ENCODE assay signal across 28 mouse cellular contexts in the genomic region with DNA sequence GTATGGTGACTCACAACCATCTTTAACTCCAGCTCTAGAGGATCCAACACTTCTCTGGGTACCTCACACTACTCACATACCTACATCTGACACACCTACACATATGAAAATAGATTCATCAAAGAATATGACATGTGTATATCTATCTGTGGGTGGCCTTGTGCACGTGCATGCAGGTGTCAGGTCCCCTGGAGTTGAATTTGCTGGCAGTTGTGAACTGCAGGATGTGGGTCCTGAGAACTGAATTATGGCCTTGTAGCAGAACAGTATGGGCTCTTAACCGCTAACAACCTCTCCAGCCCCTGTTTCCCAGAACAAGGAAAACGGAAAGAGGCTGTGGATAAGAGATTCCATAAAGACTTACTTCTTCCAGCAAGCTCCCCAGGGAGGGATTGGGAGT. TPM values are rescaled to one million over a fixed set of nuclear protein-coding genes. Genes with fewer than 3 reads are reported as not detected.
DNase-seq lines count a peak whose midpoint lies in the region; ATAC-seq and TF ChIP-seq lines count a peak whose summit lies in the region.
"Had no signal": no experiment of that assay in that cellular context is flagged by ENCODE, and none has a peak within 500 bp of the region (broad histone marks: within the 10 kb centered on the region; RNA-seq: fewer than 3 reads in every experiment).

No protein-coding gene starts in this region.

- H3K4me3 ChIP-seq in midbrain, postnatal 0 days (ENCODE audit: low read depth, low read length): no peak overlapping the region
- H3K4me3 ChIP-seq: embryonic facial prominence, embryonic 12.5 days; embryonic facial prominence, embryonic 15.5 days; hindbrain, embryonic 10.5 days; hindbrain, embryonic 13.5 days had no signal

- H3K36me3 ChIP-seq in midbrain, postnatal 0 days (ENCODE audit: insufficient read depth, low read length): no peaks in the 10 kb centered on the region
- H3K36me3 ChIP-seq: embryonic facial prominence, embryonic 12.5 days; embryonic facial prominence, embryonic 15.5 days; G1E; hindbrain, embryonic 10.5 days; hindbrain, embryonic 13.5 days had no signal

- no peak overlapping the region for H3K27ac ChIP-seq in midbrain, postnatal 0 days (ENCODE audit: low read depth, low read length)
- H3K27ac ChIP-seq: embryonic facial prominence, embryonic 12.5 days; embryonic facial prominence, embryonic 15.5 days; hindbrain, embryonic 10.5 days; hindbrain, embryonic 13.5 days had no signal

- no peaks in the 10 kb centered on the region for H3K4me1 ChIP-seq in midbrain, postnatal 0 days (ENCODE audit: insufficient read depth, low read length)
- H3K4me1 ChIP-seq: embryonic facial prominence, embryonic 12.5 days; embryonic facial prominence, embryonic 15.5 days; hindbrain, embryonic 10.5 days; hindbrain, embryonic 13.5 days had no signal

- H3K27me3 ChIP-seq in midbrain, postnatal 0 days (ENCODE audit: insufficient read depth, low read length): no peaks in the 10 kb centered on the region
- H3K27me3 ChIP-seq: CH12.LX; embryonic facial prominence, embryonic 12.5 days; embryonic facial prominence, embryonic 15.5 days; hindbrain, embryonic 13.5 days had no signal

- WGBS in midbrain, postnatal 0 days: 82% methylated on average over 3 of the region's 3 CpGs

- H3K9ac ChIP-seq in midbrain, postnatal 0 days (replicated peaks; ENCODE audit: low read length, poor library complexity, severe bottlenecking): no peak overlapping the region
- H3K9ac ChIP-seq: embryonic facial prominence, embryonic 12.5 days; embryonic facial prominence, embryonic 15.5 days; forebrain, postnatal 0 days; hindbrain, embryonic 13.5 days had no signal

- H3K4me2 ChIP-seq in midbrain, postnatal 0 days (ENCODE audit: low read depth, low read length, poor library complexity, severe bottlenecking): no peak overlapping the region
- H3K4me2 ChIP-seq: embryonic facial prominence, embryonic 12.5 days; embryonic facial prominence, embryonic 15.5 days; heart, embryonic 11.5 days; hindbrain, embryonic 13.5 days had no signal

- peak; percentile 12 for DNase-seq in 3134 (ENCODE audit: extremely low read depth, insufficient read length, low spot score)
- peak; percentile 31 for DNase-seq in 3T3-L1 (ENCODE audit: low read depth, low spot score)
- peak; percentile 54 for DNase-seq in thymus, postnatal 14 days
- no peak for DNase-seq in yolk sac, embryonic 10.5 days (ENCODE audit: low spot score)
- DNase-seq in heart, adult 9 months (ENCODE audit: low spot score in 2 of 2): no peak
- no peak for DNase-seq in midbrain, postnatal 0 days (ENCODE audit: low spot score)
- DNase-seq: adrenal gland, adult 2 months; adrenal gland, postnatal 14 days; B cell, adult 2 months; cerebellum, adult 11 months; cerebellum, adult 2 months; cerebellum, adult 9-11 months; cerebellum, postnatal 25 days; forebrain, postnatal 0 days; gastrocnemius, postnatal 25 days; heart, adult 18-20 months; heart, postnatal 10 days; heart, postnatal 36 days had no signal

- no peaks in the 10 kb centered on the region for H3K9me3 ChIP-seq in midbrain, postnatal 0 days (ENCODE audit: low read length)
- H3K9me3 ChIP-seq: embryonic facial prominence, embryonic 15.5 days; G1E; hindbrain, embryonic 13.5 days had no signal

- TF ChIP-seq CTCF in midbrain, postnatal 0 days (IDR thresholded peaks at IDR 0.05): no peak

- ATAC-seq in midbrain, postnatal 0 days (ENCODE audit: low FRiP score): no peak
- ATAC-seq: forebrain, embryonic 14.5 days; forebrain, postnatal 0 days; hindbrain, embryonic 16.5 days had no signal

RNA-seq across cellular contexts. Expression of gene Agfg2, which starts 14.6 kb away (rescaled TPM):
- total RNA-seq in midbrain, postnatal 0 days (2014; rRNA removed): 20.4 and 28.1 TPM in 2 replicates
- 15.5 and 16.9 TPM in 2 replicates for polyA plus RNA-seq in midbrain, postnatal 0 days (2015; fragmentation: Nextera tagmentation; extraction: Ambion mirVana)

RNA-seq across cellular contexts. Expression of gene Nyap1, which starts 42.3 kb away (rescaled TPM):
- total RNA-seq in midbrain, postnatal 0 days (2014; rRNA removed): 230 and 261 TPM in 2 replicates
- polyA plus RNA-seq in midbrain, postnatal 0 days (2015; fragmentation: Nextera tagmentation; extraction: Ambion mirVana): 47.0 and 50.1 TPM in 2 replicates

RNA-seq across cellular contexts. Expression of gene Tsc22d4, which starts 46.5 kb away (rescaled TPM):
- 188 and 320 TPM in 2 replicates for total RNA-seq in midbrain, postnatal 0 days (2014; rRNA removed)
- 157 and 179 TPM in 2 replicates for polyA plus RNA-seq in midbrain, postnatal 0 days (2015; fragmentation: Nextera tagmentation; extraction: Ambion mirVana)

RNA-seq across cellular contexts. Expression of gene Irs3, which starts 53.6 kb away (rescaled TPM):
- 1.2 TPM in 1 of 2 replicates, not detected in the other for total RNA-seq in midbrain, postnatal 0 days (2014; rRNA removed)
- polyA plus RNA-seq in midbrain, postnatal 0 days (2015; fragmentation: Nextera tagmentation; extraction: Ambion mirVana): 0.27 and 0.37 TPM in 2 replicates
- total RNA-seq: CH12.LX; common myeloid progenitor, adult 5-6 weeks had no signal
- polyA plus RNA-seq: forebrain, embryonic 14.5 days; G1E had no signal

RNA-seq across cellular contexts. Expression of gene Sap25, which starts 57.9 kb away (rescaled TPM):
- 3.3 and 4.9 TPM in 2 replicates for total RNA-seq in midbrain, postnatal 0 days (2014; rRNA removed)
- polyA plus RNA-seq in midbrain, postnatal 0 days (2015; fragmentation: Nextera tagmentation; extraction: Ambion mirVana): 3.2 TPM in 2 replicates

Comparison
In these comparisons a context has a peak if more than half of its experiments do, and no peak if none do; other contexts are left out.
1. DNase-seq: peak in 3134 (single experiment), 3T3-L1 (single experiment) and thymus, postnatal 14 days (single experiment); none in yolk sac, embryonic 10.5 days (single experiment), heart, adult 9 months (0 of 2) and midbrain, postnatal 0 days (single experiment).